Mouse (Mus musculus): ENCODE data around the gene Sept4.

DNA sequence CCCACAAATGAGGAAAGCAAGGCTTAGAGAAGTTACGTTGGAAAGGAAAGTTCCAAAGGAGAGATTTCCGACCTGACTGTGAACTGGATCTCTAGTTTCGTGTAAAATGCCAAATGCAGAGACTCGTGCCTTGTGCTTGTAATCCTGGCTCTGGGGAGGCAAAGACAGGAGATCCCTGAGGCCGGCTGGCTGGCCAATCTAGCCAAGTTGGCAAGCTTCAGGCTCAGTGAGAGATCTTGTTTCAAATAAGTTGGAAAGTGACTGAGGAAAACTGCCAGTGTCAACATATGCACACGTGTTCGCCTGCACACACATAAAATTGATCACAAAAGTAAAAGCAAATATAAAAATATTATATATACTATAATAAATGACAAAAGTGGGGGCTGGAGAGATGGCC is 40.6 kb downstream of the Sept4 start:
- TF ChIP-seq CTCF (IDR thresholded peaks at IDR 0.05; ENCODE audit: borderline replicate concordance, insufficient read depth, low read depth, low read length), result no peak
- no peak for TF ChIP-seq POLR2A (IDR thresholded peaks at IDR 0.05; ENCODE audit: borderline replicate concordance, insufficient read depth, low read length)
